Comparison of ENCODE assay signal across 21 mouse cellular contexts in genomic region chr17:62171532-62171931, GRCm38 (mm10).
DNase-seq lines count a peak whose midpoint lies in the region; ATAC-seq and TF ChIP-seq lines count a peak whose summit lies in the region.
"Had no signal": no experiment of that assay in that cellular context is flagged by ENCODE, and none has a peak within 500 bp of the region (broad histone marks: within the 10 kb centered on the region; RNA-seq: fewer than 3 reads in every experiment).

No protein-coding gene starts in this region.

- H3K4me1 ChIP-seq in heart, embryonic 15.5 days (replicated peaks) = peaks cover 9% of the 10 kb centered on the region
- H3K4me1 ChIP-seq in heart, embryonic 11.5 days (ENCODE audit: control insufficient read depth, insufficient read depth, low read length) = no peaks in the 10 kb centered on the region
- H3K4me1 ChIP-seq in heart, postnatal 0 days (ENCODE audit: control insufficient read depth, insufficient read depth) = peaks cover 11% of the 10 kb centered on the region; the same call in 1 of the 2 replicates
- H3K4me1 ChIP-seq: embryonic facial prominence, embryonic 13.5 days; embryonic facial prominence, embryonic 15.5 days; forebrain, embryonic 10.5 days; forebrain, embryonic 12.5 days had no signal

- WGBS in heart, embryonic 15.5 days = 58% methylated on average over 4 of the region's 4 CpGs
- WGBS in heart, embryonic 11.5 days (ENCODE audit: insufficient replicate concordance) = 80% methylated on average over 4 of the region's 4 CpGs
- 68% methylated on average over 4 of the region's 4 CpGs for WGBS in heart, postnatal 0 days

- H3K4me2 ChIP-seq in heart, embryonic 15.5 days = no peak overlapping the region
- H3K4me2 ChIP-seq in heart, embryonic 11.5 days = no peak overlapping the region
- no peak overlapping the region for H3K4me2 ChIP-seq in heart, postnatal 0 days (ENCODE audit: low read depth, low read length)
- H3K4me2 ChIP-seq: embryonic facial prominence, embryonic 13.5 days; embryonic facial prominence, embryonic 15.5 days; forebrain, embryonic 12.5 days had no signal

- peak overlapping the region; percentile 57 for H3K27ac ChIP-seq in heart, embryonic 15.5 days
- H3K27ac ChIP-seq in heart, embryonic 11.5 days (ENCODE audit: low read depth, low read length) = no peak overlapping the region
- H3K27ac ChIP-seq in heart, postnatal 0 days (ENCODE audit: low read depth) = peak overlapping the region; percentile 2; the same call in 1 of the 2 replicates
- H3K27ac ChIP-seq: embryonic facial prominence, embryonic 13.5 days; embryonic facial prominence, embryonic 15.5 days; forebrain, embryonic 10.5 days; forebrain, embryonic 12.5 days had no signal

- H3K27me3 ChIP-seq in heart, embryonic 15.5 days = no peaks in the 10 kb centered on the region
- H3K27me3 ChIP-seq in heart, embryonic 11.5 days (ENCODE audit: control insufficient read depth, insufficient read depth, low read length) = no peaks in the 10 kb centered on the region
- H3K27me3 ChIP-seq in heart, postnatal 0 days (ENCODE audit: control insufficient read depth, insufficient read depth, low read length) = no peaks in the 10 kb centered on the region
- H3K27me3 ChIP-seq: embryonic facial prominence, embryonic 13.5 days; embryonic facial prominence, embryonic 15.5 days; forebrain, embryonic 12.5 days had no signal

- no peaks in the 10 kb centered on the region for H3K36me3 ChIP-seq in heart, embryonic 15.5 days
- no peaks in the 10 kb centered on the region for H3K36me3 ChIP-seq in heart, embryonic 11.5 days (ENCODE audit: control insufficient read depth, insufficient read depth, low read length)
- H3K36me3 ChIP-seq in heart, postnatal 0 days (replicated peaks; ENCODE audit: control insufficient read depth, insufficient read depth, low read length) = no peaks in the 10 kb centered on the region
- H3K36me3 ChIP-seq: embryonic facial prominence, embryonic 13.5 days; embryonic facial prominence, embryonic 15.5 days; forebrain, embryonic 10.5 days; forebrain, embryonic 12.5 days had no signal

- no peaks in the 10 kb centered on the region for H3K9me3 ChIP-seq in heart, embryonic 15.5 days (replicated peaks)
- H3K9me3 ChIP-seq in heart, embryonic 11.5 days (replicated peaks; ENCODE audit: control insufficient read depth, low read length) = no peaks in the 10 kb centered on the region
- H3K9me3 ChIP-seq in heart, postnatal 0 days (replicated peaks; ENCODE audit: control insufficient read depth, low read length) = no peaks in the 10 kb centered on the region
- H3K9me3 ChIP-seq: embryonic facial prominence, embryonic 13.5 days; embryonic facial prominence, embryonic 15.5 days; forebrain, embryonic 10.5 days; forebrain, embryonic 12.5 days had no signal

- H3K4me3 ChIP-seq in heart, embryonic 15.5 days = no peak overlapping the region
- no peak overlapping the region for H3K4me3 ChIP-seq in heart, embryonic 11.5 days (ENCODE audit: low read depth, low read length)
- no peak overlapping the region for H3K4me3 ChIP-seq in heart, postnatal 0 days (ENCODE audit: low read depth, low read length)
- H3K4me3 ChIP-seq: embryonic facial prominence, embryonic 13.5 days; embryonic facial prominence, embryonic 15.5 days; erythroblast, embryonic 14.5 days; forebrain, embryonic 10.5 days; forebrain, embryonic 12.5 days had no signal

- H3K9ac ChIP-seq in heart, embryonic 15.5 days = no peak overlapping the region
- H3K9ac ChIP-seq in heart, embryonic 11.5 days (ENCODE audit: low read depth, low read length) = no peak overlapping the region
- H3K9ac ChIP-seq in heart, postnatal 0 days (replicated peaks; ENCODE audit: low read depth, low read length) = no peak overlapping the region
- H3K9ac ChIP-seq: embryonic facial prominence, embryonic 13.5 days; embryonic facial prominence, embryonic 15.5 days; forebrain, embryonic 12.5 days had no signal

- DNase-seq in heart, postnatal 0 days (ENCODE audit: low spot score) = no peak
- no peak for DNase-seq in heart, postnatal 4 days
- DNase-seq: adrenal gland, adult 2 months; adrenal gland, postnatal 10 days; adrenal gland, postnatal 25 days; cerebellum, adult 11 months; cerebellum, adult 18-20 months; cerebellum, adult 8-10 months; cerebellum, adult 9-11 months; cerebellum, postnatal 14 days; cerebellum, postnatal 36 days; embryo, embryonic 11 days had no signal

- ATAC-seq in heart, embryonic 15.5 days (replicated peaks; ENCODE audit: insufficient number of reproducible peaks, insufficient read depth, low FRiP score, low read depth) = no peak
- ATAC-seq in heart, embryonic 11.5 days (replicated peaks; ENCODE audit: insufficient number of reproducible peaks, low FRiP score, low TSS enrichment) = no peak
- no peak for ATAC-seq in heart, postnatal 0 days (ENCODE audit: insufficient read depth, low read depth)
- ATAC-seq: forebrain, embryonic 14.5 days; forebrain, embryonic 16.5 days had no signal

- no peak for TF ChIP-seq CTCF in heart, postnatal 0 days (IDR thresholded peaks at IDR 0.05; ENCODE audit: low read depth)

- TF ChIP-seq EP300 in heart, postnatal 0 days (IDR thresholded peaks at IDR 0.05; ENCODE audit: low read depth) = no peak
